Mouse (Mus musculus) bone marrow macrophage, adult 2 months (primary cell): Measurements from ENCODE around the gene Lyve1. TPM values are rescaled to one million over a fixed set of nuclear protein-coding genes. Genes with fewer than 3 reads are reported as not detected.

Experiments used
- H3K27ac ChIP-seq: 2 replicates; pipeline ENCODE4 v1.5.1; 2012; ENCODE audit warnings: low read depth, low read length; ENCODE audit not compliant: insufficient read depth
- H3K4me1 ChIP-seq: 2 replicates; pipeline ENCODE4 v1.6.1; 2012; ENCODE audit warnings: low read length; ENCODE audit not compliant: control insufficient read depth, insufficient read depth
- H3K4me3 ChIP-seq: 2 replicates; pipeline ENCODE4 v1.5.1; 2012; ENCODE audit warnings: mild to moderate bottlenecking, low read length, moderate library complexity; ENCODE audit not compliant: insufficient read depth
- CTCF ChIP-seq: IDR thresholded peaks from 2 replicates; pipeline ENCODE4 v1.5.1; 2012; ENCODE audit warnings: low read depth, mild to moderate bottlenecking, low read length, moderate library complexity
- POLR2A ChIP-seq: IDR thresholded peaks from 2 replicates; pipeline ENCODE4 v1.6.1; 2012; ENCODE audit warnings: mild to moderate bottlenecking, low read depth, low read length, borderline replicate concordance
- polyA plus RNA-seq: library from polyadenylated mRNA; stranded (reverse); fragments of >200 nt; gene quantifications from 2 replicates; pipeline ENCODE4 v1.2.4, GENCODE M21; 2012; ENCODE audit not compliant: missing spikeins, insufficient read depth, insufficient read length

The Lyve1 gene
- polyA plus RNA-seq, 1 experiment, result not detected

DNA sequence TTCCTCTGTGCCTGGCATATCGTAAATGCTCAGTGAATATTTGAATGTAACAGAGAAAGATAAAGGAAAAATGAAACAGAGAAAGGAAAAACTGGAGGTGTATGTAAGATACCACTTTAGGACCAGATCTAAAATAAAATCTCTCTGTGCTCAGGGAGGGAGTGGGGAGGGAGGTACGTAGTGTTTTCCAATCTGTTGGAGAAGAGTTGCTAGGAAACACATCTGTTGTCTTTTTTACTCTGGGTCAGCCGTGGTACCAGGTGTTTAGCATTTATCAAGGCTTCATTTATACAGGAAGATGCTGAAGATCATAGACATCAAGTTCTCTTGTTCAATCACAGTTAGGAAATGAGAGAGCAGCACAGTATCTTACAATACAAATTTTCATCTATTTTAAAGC, 8.5 kb downstream of the Lyve1 start:
- Histone ChIP-seq H3K4me3 (no peak overlapping the region), H3K27ac (no peak overlapping the region), H3K4me1 (no peaks in the 10 kb centered on the region; the same call in 1 of the 2 replicates)
- no peak for TF ChIP-seq CTCF
- no peak for TF ChIP-seq POLR2A

DNA sequence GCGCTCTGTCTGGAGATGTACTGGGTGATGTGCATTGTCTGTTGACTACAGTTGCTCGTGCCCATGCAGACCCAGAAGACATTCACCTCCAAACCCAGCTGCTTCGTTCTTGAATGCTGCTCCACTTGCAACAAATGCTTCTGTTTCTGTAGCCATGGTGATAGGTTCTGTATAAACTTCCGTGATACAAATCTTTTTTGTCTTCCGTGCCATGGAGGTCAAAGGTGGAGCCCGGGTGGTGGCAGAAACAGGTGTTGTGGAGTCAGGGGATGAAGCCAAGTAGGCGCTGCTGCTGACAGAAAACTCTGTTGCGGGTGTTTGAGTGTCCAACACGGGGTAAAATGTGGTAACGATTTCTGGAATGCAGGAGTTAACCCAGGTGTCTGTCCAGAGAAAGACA, 9.4 kb downstream of the Lyve1 start:
- Histone ChIP-seq H3K4me1 (no peaks in the 10 kb centered on the region), H3K27ac (no peak overlapping the region)

DNA sequence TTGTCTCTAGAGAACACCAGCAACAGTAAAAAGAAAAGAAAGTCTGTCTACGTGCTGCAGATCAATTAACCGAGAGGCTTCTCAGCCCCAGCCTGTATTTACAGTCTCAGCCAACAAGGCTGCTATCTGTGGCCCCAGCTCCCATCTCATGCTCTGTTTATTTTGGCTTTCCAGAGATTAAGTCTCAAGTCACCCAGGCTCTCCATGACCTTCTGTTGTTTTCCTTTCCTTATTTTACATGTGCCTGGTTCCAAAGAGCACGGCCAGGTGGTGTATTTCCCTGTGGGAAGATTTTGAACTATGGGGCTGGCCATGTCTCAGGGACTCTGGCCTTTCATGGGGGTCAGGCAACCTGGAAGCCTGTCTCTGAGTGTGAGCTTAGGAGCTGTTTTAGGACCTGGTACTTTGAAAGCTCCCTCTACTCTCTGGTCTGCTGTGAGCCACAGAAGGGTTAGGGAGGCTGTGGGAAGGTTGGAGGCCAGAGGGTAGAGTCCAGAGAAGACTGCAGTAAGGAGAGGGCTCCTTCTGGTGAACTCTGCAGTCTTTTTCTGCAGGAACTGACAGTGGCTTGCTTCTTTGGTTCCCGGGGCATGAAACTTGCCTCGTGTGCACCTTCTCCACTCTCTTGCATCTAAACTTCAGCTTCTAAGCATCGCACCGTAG, 11.4 kb downstream of the Lyve1 start:
- Histone ChIP-seq H3K4me1 (peaks cover 5% of the 10 kb centered on the region), H3K4me3 (no peak overlapping the region), H3K27ac (no peak overlapping the region)
- TF ChIP-seq POLR2A (no peak), CTCF (no peak)

More for the DNA sequence above, 9.4 kb downstream of the Lyve1 start:
- H3K4me3 ChIP-seq, result no peak overlapping the region
- TF ChIP-seq CTCF (no peak), POLR2A (no peak)

DNA sequence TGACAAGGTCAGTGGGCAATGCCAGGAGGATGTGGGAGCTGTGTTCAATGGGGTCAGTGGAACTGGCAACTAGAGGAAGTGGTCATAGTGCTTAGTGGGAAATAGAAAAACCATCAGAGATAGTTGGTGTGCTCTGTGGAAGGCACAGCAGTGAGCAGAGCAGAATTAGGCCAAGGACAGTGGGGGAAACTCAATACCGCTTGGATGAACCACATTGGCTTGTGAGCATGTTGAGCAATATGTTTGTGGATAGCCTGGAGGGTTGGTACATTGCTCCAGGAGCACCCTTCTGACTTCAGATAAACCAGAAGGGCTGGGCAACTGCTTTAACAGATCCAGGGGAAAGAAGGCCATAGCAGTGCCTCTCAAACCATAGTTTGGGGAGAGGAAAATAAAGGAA, 14.7 kb downstream of the Lyve1 start:
- H3K27ac ChIP-seq, result no peak overlapping the region
- no peak for TF ChIP-seq POLR2A
- no peak for TF ChIP-seq CTCF
- no peak overlapping the region for H3K4me3 ChIP-seq
- peaks cover 5% of the 10 kb centered on the region for H3K4me1 ChIP-seq

DNA sequence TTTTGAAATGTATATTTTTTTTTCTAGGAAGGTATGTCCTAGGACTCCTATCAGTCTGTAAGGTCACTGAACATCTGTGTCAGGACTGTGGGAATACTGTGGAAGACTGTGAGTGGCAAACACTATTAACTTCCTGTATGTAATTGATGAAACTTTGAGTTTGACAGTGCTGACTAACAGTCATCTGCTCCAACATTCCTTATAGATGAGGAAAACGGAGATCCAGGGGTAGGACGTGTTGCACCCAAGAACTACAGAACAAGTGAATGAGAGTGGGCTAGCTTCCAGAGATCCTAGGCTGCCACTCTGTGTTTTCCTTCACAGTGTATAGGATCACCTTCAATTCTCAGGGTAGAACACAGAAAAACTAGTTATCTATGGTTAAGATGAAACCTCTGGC, 15.7 kb downstream of the Lyve1 start:
- Histone ChIP-seq H3K4me3 (no peak overlapping the region), H3K27ac (no peak overlapping the region), H3K4me1 (peaks cover 10% of the 10 kb centered on the region)
- TF ChIP-seq POLR2A (no peak), CTCF (no peak)

DNA sequence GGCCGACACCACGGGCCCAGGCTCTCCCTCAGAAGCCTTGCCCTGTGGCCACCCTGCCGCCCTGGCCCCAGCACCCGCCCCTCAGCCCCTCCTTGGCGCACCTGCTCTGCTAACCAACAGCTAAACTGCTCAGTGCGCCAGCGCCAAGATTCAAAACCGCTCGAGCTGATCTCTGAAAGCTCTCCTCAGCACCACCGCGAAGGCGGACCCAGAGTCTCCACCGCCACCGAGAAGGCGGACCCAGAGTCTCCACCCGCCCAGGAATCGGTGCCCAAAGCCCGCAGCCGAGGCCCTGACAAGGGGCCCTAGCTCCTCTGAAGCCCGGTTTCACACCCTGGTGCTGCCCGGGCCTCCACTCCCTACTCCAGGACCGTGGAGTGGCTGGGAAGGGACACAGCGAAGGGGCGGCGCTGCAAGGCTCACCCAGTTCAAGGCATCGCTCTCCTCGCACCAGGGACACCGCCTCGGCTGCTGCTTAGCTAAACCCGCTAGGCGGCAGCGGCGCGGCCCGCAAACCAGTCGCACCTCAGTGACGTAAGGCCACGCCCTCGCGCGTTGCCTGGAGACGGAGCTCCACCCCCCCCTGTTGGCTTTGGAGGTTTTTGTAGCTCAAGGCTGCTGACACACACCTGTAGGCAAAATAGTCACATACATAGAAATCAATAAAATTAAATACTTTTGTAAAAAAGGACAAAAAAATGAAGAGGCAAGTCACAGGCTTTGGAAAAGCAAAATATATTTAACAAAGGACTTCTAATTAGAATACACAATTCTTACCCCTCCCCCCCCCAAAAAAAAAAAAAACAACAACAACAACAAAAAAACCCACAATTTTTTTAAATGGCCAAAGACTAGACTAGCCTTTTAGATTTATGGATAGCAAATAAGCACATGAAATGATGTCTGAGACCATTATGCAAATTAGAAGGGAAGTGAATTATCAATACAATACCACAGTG, 18.8 kb downstream of the Lyve1 start, which contains the start of gene Rnf141:
TSS of gene Rnf141 (minus strand) at position 542 of the 959 bp plus-strand sequence.
- Histone ChIP-seq H3K4me1 (peaks cover 19% of the 10 kb centered on the region), H3K4me3 (peak within 1 kb of the TSS; percentile 92), H3K27ac (peak within 1 kb of the TSS; percentile 80)
- TF ChIP-seq CTCF, result no peak
- no peak for TF ChIP-seq POLR2A

DNA sequence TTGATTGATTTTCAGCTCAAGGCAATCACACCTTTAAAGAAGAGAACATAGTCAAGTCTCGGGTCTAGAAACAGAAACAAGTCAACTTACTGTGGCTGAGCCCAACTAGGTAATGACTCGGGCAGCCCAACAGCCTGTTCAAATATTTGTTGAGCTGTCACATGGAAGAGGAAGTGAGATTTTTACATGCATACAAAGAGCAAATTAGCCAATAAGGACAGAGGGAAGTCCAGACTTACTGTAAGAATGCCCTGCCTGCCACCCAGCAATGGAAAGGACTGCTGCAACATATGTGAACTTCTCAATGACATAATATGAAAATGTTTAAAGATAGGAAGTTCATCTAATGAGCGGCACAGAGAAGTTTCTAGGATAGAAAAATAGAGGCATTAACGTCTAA, 22.7 kb downstream of the Lyve1 start:
- Histone ChIP-seq H3K4me1 (peaks cover 13% of the 10 kb centered on the region), H3K27ac (peak overlapping the region; percentile 70), H3K4me3 (peak overlapping the region; percentile 40)
- TF ChIP-seq CTCF (no peak), POLR2A (no peak)

DNA sequence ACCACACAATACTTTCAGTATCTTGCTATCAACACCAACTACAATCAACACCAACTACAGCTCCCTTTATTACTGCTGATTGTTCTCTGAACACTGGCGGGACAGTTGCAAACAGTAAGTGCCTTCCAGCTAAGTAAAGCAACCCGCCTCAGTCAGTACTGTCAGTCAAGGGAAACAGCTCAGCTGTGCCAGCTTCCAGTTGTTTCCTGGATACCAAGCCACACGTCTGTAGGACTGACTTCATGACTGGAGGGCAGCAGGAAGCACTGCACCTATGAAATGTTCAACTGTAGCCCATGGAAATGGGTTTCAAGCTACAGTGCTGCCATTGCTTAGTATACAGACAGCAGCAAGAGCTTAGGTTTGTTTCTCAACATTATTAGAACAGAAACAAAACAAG, 28.5 kb downstream of the Lyve1 start:
- Histone ChIP-seq H3K27ac (no peak overlapping the region), H3K4me1 (peaks cover 14% of the 10 kb centered on the region), H3K4me3 (no peak overlapping the region)
- no peak for TF ChIP-seq CTCF

DNA sequence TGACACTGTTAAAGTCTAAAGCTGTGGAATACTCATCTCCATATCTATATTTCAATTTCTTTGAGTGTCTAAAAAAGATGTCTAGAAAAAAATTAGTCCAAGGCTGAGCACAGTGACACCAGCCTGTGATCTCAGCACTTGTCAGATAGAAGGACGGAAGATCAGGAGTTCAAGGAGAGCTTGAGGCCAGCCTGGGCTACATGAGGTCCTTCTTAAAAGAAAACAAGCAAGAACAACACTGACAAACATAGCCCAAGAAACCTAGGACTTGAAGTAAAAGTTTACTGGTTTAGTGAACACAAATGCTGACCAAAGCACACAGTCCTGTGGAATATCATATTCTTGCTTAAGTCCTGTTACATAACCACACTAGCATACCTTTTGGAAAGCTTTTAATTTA, 29.0 kb downstream of the Lyve1 start:
- Histone ChIP-seq H3K4me3 (no peak overlapping the region), H3K27ac (no peak overlapping the region), H3K4me1 (peaks cover 12% of the 10 kb centered on the region)
- TF ChIP-seq CTCF, result no peak

DNA sequence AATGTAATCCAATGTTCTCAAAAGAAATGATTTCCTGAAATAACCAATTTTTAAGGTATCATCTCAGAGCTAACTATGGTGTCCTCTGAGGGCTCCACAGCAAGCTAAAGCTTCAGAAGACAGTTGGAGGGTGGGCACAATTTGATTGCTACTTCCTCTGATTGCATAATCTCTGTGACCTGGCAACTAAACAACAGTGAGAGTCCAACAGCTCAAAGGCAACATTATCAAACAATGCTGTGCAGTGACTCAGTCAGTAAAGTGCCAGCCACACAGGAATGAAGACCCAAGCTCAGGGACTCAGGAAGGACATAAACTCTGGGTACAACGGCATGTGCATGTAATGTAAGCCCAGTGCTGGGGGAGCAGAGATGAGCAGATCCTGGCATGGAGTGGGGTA, 30.0 kb downstream of the Lyve1 start:
- Histone ChIP-seq H3K4me1 (peaks cover 12% of the 10 kb centered on the region), H3K4me3 (no peak overlapping the region), H3K27ac (no peak overlapping the region)
- TF ChIP-seq CTCF (no peak), POLR2A (no peak)
